Mouse (Mus musculus): ENCODE data around the gene 6030452D12Rik.

The 6030452D12Rik gene

GRCm38 (mm10) chr8:106529885-106530482 lies 29.7 kb downstream of the 6030452D12Rik start:
- DNase-seq (ENCODE audit: low read depth, low spot score) = no peak
- no peaks in the 10 kb centered on the region for H3K27me3 ChIP-seq (ENCODE audit: control insufficient read depth, insufficient read depth, low read length, poor library complexity, severe bottlenecking)
- H3K36me3 ChIP-seq (ENCODE audit: control insufficient read depth, insufficient read depth, low read length, poor library complexity, severe bottlenecking) = no peaks in the 10 kb centered on the region

- no peaks in the 10 kb centered on the region for H3K36me3 ChIP-seq (ENCODE audit: control insufficient read depth, insufficient read depth, low read length, poor library complexity, severe bottlenecking)
- DNase-seq (ENCODE audit: low read depth, low spot score) = peak; percentile 33
- H3K27me3 ChIP-seq (ENCODE audit: control insufficient read depth, insufficient read depth, low read length, poor library complexity, severe bottlenecking) = no peaks in the 10 kb centered on the region
Observed at GRCm38 (mm10) chr8:106530566-106530965, 30.2 kb downstream of the 6030452D12Rik start.

- no peak for DNase-seq (ENCODE audit: low read depth, low spot score)
- no peaks in the 10 kb centered on the region for H3K36me3 ChIP-seq (ENCODE audit: control insufficient read depth, insufficient read depth, low read length, poor library complexity, severe bottlenecking)
- no peaks in the 10 kb centered on the region for H3K27me3 ChIP-seq (ENCODE audit: control insufficient read depth, insufficient read depth, low read length, poor library complexity, severe bottlenecking)
Observed at GRCm38 (mm10) chr8:106533709-106534108, 33.4 kb downstream of the 6030452D12Rik start.

GRCm38 (mm10) chr8:106534449-106534848 lies 34.1 kb downstream of the 6030452D12Rik start:
- no peaks in the 10 kb centered on the region for H3K27me3 ChIP-seq (ENCODE audit: control insufficient read depth, insufficient read depth, low read length, poor library complexity, severe bottlenecking)
- no peaks in the 10 kb centered on the region for H3K36me3 ChIP-seq (ENCODE audit: control insufficient read depth, insufficient read depth, low read length, poor library complexity, severe bottlenecking)
- DNase-seq (ENCODE audit: low read depth, low spot score) = peak; percentile 68

GRCm38 (mm10) chr8:106535448-106535847 lies 35.1 kb downstream of the 6030452D12Rik start:
- DNase-seq (ENCODE audit: low read depth, low spot score) = peak; percentile 10
- H3K36me3 ChIP-seq (ENCODE audit: control insufficient read depth, insufficient read depth, low read length, poor library complexity, severe bottlenecking) = no peaks in the 10 kb centered on the region
- no peaks in the 10 kb centered on the region for H3K27me3 ChIP-seq (ENCODE audit: control insufficient read depth, insufficient read depth, low read length, poor library complexity, severe bottlenecking)

GRCm38 (mm10) chr8:106539193-106539592 lies 38.9 kb downstream of the 6030452D12Rik start:
- Histone ChIP-seq H3K27me3 (ENCODE audit: control insufficient read depth, insufficient read depth, low read length, poor library complexity, severe bottlenecking) (no peaks in the 10 kb centered on the region), H3K36me3 (ENCODE audit: control insufficient read depth, insufficient read depth, low read length, poor library complexity, severe bottlenecking) (no peaks in the 10 kb centered on the region)
- no peak for DNase-seq (ENCODE audit: low read depth, low spot score)

- Histone ChIP-seq H3K36me3 (ENCODE audit: control insufficient read depth, insufficient read depth, low read length, poor library complexity, severe bottlenecking) (no peaks in the 10 kb centered on the region), H3K27me3 (ENCODE audit: control insufficient read depth, insufficient read depth, low read length, poor library complexity, severe bottlenecking) (no peaks in the 10 kb centered on the region)
- no peak for DNase-seq (ENCODE audit: low read depth, low spot score)
Observed at GRCm38 (mm10) chr8:106541002-106541401, 40.7 kb downstream of the 6030452D12Rik start.

GRCm38 (mm10) chr8:106543043-106543442 lies 42.7 kb downstream of the 6030452D12Rik start:
- no peak for DNase-seq (ENCODE audit: low read depth, low spot score)
- Histone ChIP-seq H3K27me3 (ENCODE audit: control insufficient read depth, insufficient read depth, low read length, poor library complexity, severe bottlenecking) (no peaks in the 10 kb centered on the region), H3K36me3 (ENCODE audit: control insufficient read depth, insufficient read depth, low read length, poor library complexity, severe bottlenecking) (no peaks in the 10 kb centered on the region)

GRCm38 (mm10) chr8:106545149-106545548 lies 44.8 kb downstream of the 6030452D12Rik start:
- Histone ChIP-seq H3K27me3 (ENCODE audit: control insufficient read depth, insufficient read depth, low read length, poor library complexity, severe bottlenecking) (no peaks in the 10 kb centered on the region), H3K36me3 (ENCODE audit: control insufficient read depth, insufficient read depth, low read length, poor library complexity, severe bottlenecking) (no peaks in the 10 kb centered on the region)
- peak; percentile 8 for DNase-seq (ENCODE audit: low read depth, low spot score)

- no peaks in the 10 kb centered on the region for H3K36me3 ChIP-seq (ENCODE audit: control insufficient read depth, insufficient read depth, low read length, poor library complexity, severe bottlenecking)
- no peaks in the 10 kb centered on the region for H3K27me3 ChIP-seq (ENCODE audit: control insufficient read depth, insufficient read depth, low read length, poor library complexity, severe bottlenecking)
- DNase-seq (ENCODE audit: low read depth, low spot score) = no peak
Observed at GRCm38 (mm10) chr8:106546746-106547145, 46.4 kb downstream of the 6030452D12Rik start.

GRCm38 (mm10) chr8:106548366-106548936 lies 48.1 kb downstream of the 6030452D12Rik start:
- Histone ChIP-seq H3K27me3 (ENCODE audit: control insufficient read depth, insufficient read depth, low read length, poor library complexity, severe bottlenecking) (no peaks in the 10 kb centered on the region), H3K36me3 (ENCODE audit: control insufficient read depth, insufficient read depth, low read length, poor library complexity, severe bottlenecking) (no peaks in the 10 kb centered on the region)
- no peak for DNase-seq (ENCODE audit: low read depth, low spot score)

- no peaks in the 10 kb centered on the region for H3K36me3 ChIP-seq (ENCODE audit: control insufficient read depth, insufficient read depth, low read length, poor library complexity, severe bottlenecking)
- no peaks in the 10 kb centered on the region for H3K27me3 ChIP-seq (ENCODE audit: control insufficient read depth, insufficient read depth, low read length, poor library complexity, severe bottlenecking)
- DNase-seq (ENCODE audit: low read depth, low spot score) = no peak
Observed at GRCm38 (mm10) chr8:106550906-106551305, 50.6 kb downstream of the 6030452D12Rik start.

GRCm38 (mm10) chr8:106554011-106554410 lies 53.7 kb downstream of the 6030452D12Rik start:
- H3K36me3 ChIP-seq (ENCODE audit: control insufficient read depth, insufficient read depth, low read length, poor library complexity, severe bottlenecking) = no peaks in the 10 kb centered on the region
- DNase-seq (ENCODE audit: low read depth, low spot score) = no peak
- no peaks in the 10 kb centered on the region for H3K27me3 ChIP-seq (ENCODE audit: control insufficient read depth, insufficient read depth, low read length, poor library complexity, severe bottlenecking)

GRCm38 (mm10) chr8:106556068-106556645 lies 55.8 kb downstream of the 6030452D12Rik start:
- no peak for DNase-seq (ENCODE audit: low read depth, low spot score)
- Histone ChIP-seq H3K27me3 (ENCODE audit: control insufficient read depth, insufficient read depth, low read length, poor library complexity, severe bottlenecking) (no peaks in the 10 kb centered on the region), H3K36me3 (ENCODE audit: control insufficient read depth, insufficient read depth, low read length, poor library complexity, severe bottlenecking) (no peaks in the 10 kb centered on the region)

Data from splenic B cell, adult 2 months (primary cell).